Mouse (Mus musculus) kidney, postnatal 0 days (tissue): ENCODE data around the gene Prkg1. TPM values are rescaled to one million over a fixed set of nuclear protein-coding genes. Genes with fewer than 3 reads are reported as not detected.

ENCODE experiments used
- ATAC-seq: fragments of 200-750 bp; cut with Nextera tagmentation; replicated peaks from 2 replicates; pipeline ENCODE4 v1.8.0; 2017; ENCODE audit warnings: low read depth, moderate number of reproducible peaks, moderate TSS enrichment, moderate library complexity; ENCODE audit not compliant: low FRiP score
- DNase-seq: peaks from one replicate; pipeline ENCODE4 v3.0.0-alpha.2; 2016; ENCODE audit warnings: low spot score
- H3K27ac ChIP-seq: fragments of 300-500 bp; sonication (generic); 2 replicates; pipeline ENCODE4 v1.5.1; 2014; ENCODE audit warnings: mild to moderate bottlenecking
- H3K27me3 ChIP-seq: fragments of 300-500 bp; sonication (generic); 2 replicates; pipeline ENCODE4 v1.6.1; 2014; ENCODE audit warnings: low read length, mixed read lengths; ENCODE audit not compliant: insufficient read depth
- H3K36me3 ChIP-seq: fragments of 300-500 bp; sonication (generic); 2 replicates; pipeline ENCODE4 v1.6.1; 2014; ENCODE audit warnings: low read length, mixed read lengths; ENCODE audit not compliant: insufficient read depth
- H3K4me1 ChIP-seq: fragments of 300-500 bp; sonication (generic); replicated peaks from 2 replicates; pipeline ENCODE4 v1.6.1; 2014; ENCODE audit warnings: antibody characterized with exemption, low read length, mixed read lengths; ENCODE audit not compliant: insufficient read depth
- H3K4me2 ChIP-seq: fragments of 300-500 bp; sonication (generic); 2 replicates; pipeline ENCODE4 v1.6.1; 2014; ENCODE audit warnings: mild to moderate bottlenecking, low read length, moderate library complexity, mixed read lengths
- H3K4me3 ChIP-seq: fragments of 300-500 bp; sonication (generic); replicated peaks from 2 replicates; pipeline ENCODE4 v1.5.1; 2014; ENCODE audit warnings: low read depth, low read length
- H3K9ac ChIP-seq: fragments of 300-500 bp; sonication (generic); 2 replicates; pipeline ENCODE4 v1.6.1; 2014; ENCODE audit warnings: low read depth, low read length
- H3K9me3 ChIP-seq: fragments of 300-500 bp; sonication (generic); replicated peaks from 2 replicates; pipeline ENCODE4 v1.6.1; 2016; ENCODE audit warnings: low read length, inconsistent platforms, mixed read lengths
- CTCF ChIP-seq: IDR thresholded peaks from 2 replicates; pipeline ENCODE4 v1.5.1; 2016; ENCODE audit warnings: antibody characterized with exemption, low read depth, mild to moderate bottlenecking, moderate library complexity
- WGBS: fragments of 180-500 bp; shearing (Covaris S2); extraction: QIAGEN DNeasy Blood & Tissue Kit; methylation state at CpG from one replicate; pipeline ENCODE4 v1.1.7; 2014; 5-methylcytosine and 5-hydroxymethylcytosine counted together
- polyA plus RNA-seq: library from polyadenylated mRNA; unstranded; fragments of >200 nt; fragmentation: Nextera tagmentation; extraction: Ambion mirVana; gene quantifications from 2 replicates; pipeline ENCODE4 v1.2.1, GENCODE M21; 2015

Gene Prkg1
- polyA plus RNA-seq, 1 experiment from 2014 or later, result 2.3 TPM

- H3K9ac ChIP-seq, result peak overlapping the region; percentile 68
- ATAC-seq (peak; percentile 43), DNase-seq (peak; percentile 68)
- peak overlapping the region; percentile 68 for H3K4me3 ChIP-seq
- H3K27me3 ChIP-seq, result no peaks in the 10 kb centered on the region
- peak overlapping the region; percentile 96 for H3K4me2 ChIP-seq
- H3K36me3 ChIP-seq, result no peaks in the 10 kb centered on the region
- peaks cover 11% of the 10 kb centered on the region for H3K4me1 ChIP-seq
- WGBS, result 2% methylated on average over 56 of the region's 56 CpGs
- peak; percentile 36 for TF ChIP-seq CTCF
- H3K9me3 ChIP-seq, result no peaks in the 10 kb centered on the region
- H3K27ac ChIP-seq, result peak overlapping the region; percentile 60
Observed at GRCm38 (mm10) chr19:31763951-31764800, 657 bp downstream of the Prkg1 start.

GRCm38 (mm10) chr19:31763246-31763821 is 1.5 kb downstream of the Prkg1 start:
- no peak for ATAC-seq
- DNase-seq, result no peak
- H3K4me2 ChIP-seq, result peak overlapping the region; percentile 96
- WGBS, result 20% methylated on average over 20 of the region's 20 CpGs
- peaks cover 11% of the 10 kb centered on the region for H3K4me1 ChIP-seq
- H3K36me3 ChIP-seq, result no peaks in the 10 kb centered on the region
- H3K27me3 ChIP-seq, result no peaks in the 10 kb centered on the region
- H3K9me3 ChIP-seq, result no peaks in the 10 kb centered on the region
- H3K27ac ChIP-seq, result peak overlapping the region; percentile 75
- peak overlapping the region; percentile 68; the same call in 1 of the 2 replicates for H3K9ac ChIP-seq
- TF ChIP-seq CTCF, result no peak
- peak overlapping the region; percentile 68 for H3K4me3 ChIP-seq

- WGBS, result under 1% methylated on average over 24 of the region's 24 CpGs
- H3K9me3 ChIP-seq, result no peaks in the 10 kb centered on the region
- H3K36me3 ChIP-seq, result no peaks in the 10 kb centered on the region
- peak overlapping the region; percentile 68 for H3K4me3 ChIP-seq
- TF ChIP-seq CTCF, result 0 out of 2 replicates have a peak, but pooled peaks have one; percentile 18
- peak; percentile 40; the same call in 1 of the 2 replicates for ATAC-seq
- peak overlapping the region; percentile 68 for H3K9ac ChIP-seq
- DNase-seq, result peak; percentile 82
- H3K27me3 ChIP-seq, result no peaks in the 10 kb centered on the region
- peak overlapping the region; percentile 75 for H3K27ac ChIP-seq
- peak overlapping the region; percentile 96 for H3K4me2 ChIP-seq
- H3K4me1 ChIP-seq, result peaks cover 11% of the 10 kb centered on the region
Observed at GRCm38 (mm10) chr19:31762411-31763245, 2.2 kb downstream of the Prkg1 start.

GRCm38 (mm10) chr19:31759855-31760254 is 5.0 kb downstream of the Prkg1 start:
- Histone ChIP-seq H3K27me3 (no peaks in the 10 kb centered on the region), H3K4me3 (no peak overlapping the region), H3K27ac (no peak overlapping the region), H3K4me1 (peaks cover 11% of the 10 kb centered on the region), H3K36me3 (no peaks in the 10 kb centered on the region), H3K4me2 (no peak overlapping the region), H3K9ac (no peak overlapping the region), H3K9me3 (no peaks in the 10 kb centered on the region)
- no peak for ATAC-seq
- no peak for TF ChIP-seq CTCF
- no peak for DNase-seq
- 50% methylated on average over 3 of the region's 3 CpGs for WGBS

GRCm38 (mm10) chr19:31755929-31756792 is 8.7 kb downstream of the Prkg1 start:
- Histone ChIP-seq H3K36me3 (no peaks in the 10 kb centered on the region), H3K27me3 (no peaks in the 10 kb centered on the region), H3K9me3 (no peaks in the 10 kb centered on the region), H3K27ac (no peak overlapping the region), H3K4me1 (no peaks in the 10 kb centered on the region), H3K4me2 (peak overlapping the region; percentile 19; the same call in 1 of the 2 replicates), H3K4me3 (no peak overlapping the region), H3K9ac (no peak overlapping the region)
- 46% methylated on average over 11 of the region's 11 CpGs for WGBS
- DNase-seq, result peak; percentile 90
- peak; percentile 80 for TF ChIP-seq CTCF
- ATAC-seq, result no peak
